Mouse (Mus musculus): Measurements from ENCODE around the gene Cdk10. TPM values are rescaled to one million over a fixed set of nuclear protein-coding genes. Genes with fewer than 3 reads are reported as not detected.
"Not testable (repeated sequence)": the region's sequence is repeated elsewhere in the genome, so short reads cannot be mapped to it uniquely, and the experiment has no call there.

Gene Cdk10
- polyA plus RNA-seq, 1 experiment from 2014 or later = 19.5 TPM

DNA sequence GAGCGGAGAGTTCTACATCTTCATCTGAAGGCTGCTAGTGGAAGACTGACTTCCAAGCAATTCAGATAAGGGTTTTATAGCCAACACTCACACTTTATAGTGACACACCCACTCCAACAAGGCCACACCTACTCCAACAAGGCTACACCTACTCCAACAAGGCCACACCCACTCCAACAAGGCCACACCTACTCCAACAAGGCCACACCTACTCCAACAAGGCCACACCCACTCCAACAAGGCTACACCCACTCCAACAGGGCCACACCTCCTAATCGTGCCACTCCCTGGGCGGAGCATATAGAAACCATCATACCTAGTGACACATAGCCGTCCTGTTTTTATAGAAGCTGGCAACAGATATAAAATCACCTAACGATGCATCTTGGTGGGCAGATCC, 27.6 kb upstream of the Cdk10 start:
- not testable (repeated sequence) for H3K4me3 ChIP-seq (ENCODE audit: low read length); H3K4me1 ChIP-seq (ENCODE audit: control insufficient read depth, insufficient read depth, low read length); H3K4me2 ChIP-seq (ENCODE audit: low read depth, low read length); H3K9me3 ChIP-seq (replicated peaks; ENCODE audit: control insufficient read depth, low read length); H3K27ac ChIP-seq (ENCODE audit: low read length); H3K36me3 ChIP-seq (ENCODE audit: control insufficient read depth, insufficient read depth); H3K27me3 ChIP-seq (ENCODE audit: control insufficient read depth, insufficient read depth, low read length); ATAC-seq (replicated peaks; ENCODE audit: extremely low read depth, insufficient read depth, low FRiP score); H3K9ac ChIP-seq (ENCODE audit: low read length)
- 71% methylated on average over 5 of the region's 5 CpGs for WGBS

DNA sequence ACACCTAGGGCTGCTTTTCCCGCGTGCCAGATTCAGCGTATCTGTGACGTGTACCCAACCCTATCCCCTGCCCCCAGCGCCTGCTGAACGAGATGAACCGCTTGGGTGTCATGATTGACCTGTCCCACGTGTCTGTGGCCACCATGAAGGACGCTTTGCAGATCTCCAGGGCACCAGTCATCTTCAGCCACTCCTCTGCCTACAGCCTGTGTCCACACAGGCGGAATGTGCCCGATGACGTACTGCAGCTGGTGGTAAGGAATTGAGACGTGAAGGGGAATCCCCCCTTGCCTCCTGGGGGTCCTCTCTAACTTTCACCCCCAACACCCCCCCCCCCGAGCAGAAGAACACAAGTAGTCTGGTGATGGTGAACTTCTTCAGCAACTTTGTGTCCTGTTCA, 24.8 kb upstream of the Cdk10 start:
- H3K9me3 ChIP-seq (replicated peaks; ENCODE audit: control insufficient read depth, low read length) = no peaks in the 10 kb centered on the region
- no peaks in the 10 kb centered on the region; the same call in 1 of the 2 replicates for H3K27me3 ChIP-seq (ENCODE audit: control insufficient read depth, insufficient read depth, low read length)
- H3K27ac ChIP-seq (ENCODE audit: low read length) = no peak overlapping the region
- no peak overlapping the region for H3K9ac ChIP-seq (ENCODE audit: low read length)
- no peak for ATAC-seq (replicated peaks; ENCODE audit: extremely low read depth, insufficient read depth, low FRiP score)
- H3K4me2 ChIP-seq (ENCODE audit: low read depth, low read length) = no peak overlapping the region
- WGBS = 46% methylated on average over 14 of the region's 14 CpGs
- H3K4me3 ChIP-seq (ENCODE audit: low read length) = no peak overlapping the region
- no peaks in the 10 kb centered on the region for H3K4me1 ChIP-seq (ENCODE audit: control insufficient read depth, insufficient read depth, low read length)
- H3K36me3 ChIP-seq (ENCODE audit: control insufficient read depth, insufficient read depth) = no peaks in the 10 kb centered on the region

DNA sequence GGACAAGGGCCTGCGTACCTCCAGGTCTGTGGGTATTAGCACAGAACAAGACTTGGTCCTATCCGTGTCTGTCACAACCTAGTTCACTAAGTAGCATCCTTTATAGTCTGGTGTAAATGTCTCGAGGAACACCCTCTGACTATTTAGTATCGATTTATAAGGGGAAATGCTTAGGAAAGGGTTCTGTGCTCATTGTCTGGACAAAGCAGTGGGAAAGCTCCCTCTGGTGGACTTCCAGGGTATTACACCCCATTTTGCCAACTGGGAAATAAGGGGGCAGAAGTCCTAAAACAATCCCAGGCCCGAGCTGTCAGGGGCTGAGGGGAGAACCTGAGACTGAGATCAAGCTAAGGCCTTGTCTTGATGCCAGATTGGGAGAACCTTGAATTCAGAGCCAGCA, 22.4 kb upstream of the Cdk10 start:
- Histone ChIP-seq H3K4me2 (ENCODE audit: low read depth, low read length) (no peak overlapping the region), H3K4me3 (ENCODE audit: low read length) (no peak overlapping the region), H3K27ac (ENCODE audit: low read length) (no peak overlapping the region), H3K36me3 (ENCODE audit: control insufficient read depth, insufficient read depth) (peaks cover 12% of the 10 kb centered on the region), H3K9me3 (replicated peaks; ENCODE audit: control insufficient read depth, low read length) (no peaks in the 10 kb centered on the region), H3K27me3 (ENCODE audit: control insufficient read depth, insufficient read depth, low read length) (no peaks in the 10 kb centered on the region; the same call in 1 of the 2 replicates), H3K4me1 (ENCODE audit: control insufficient read depth, insufficient read depth, low read length) (no peaks in the 10 kb centered on the region), H3K9ac (ENCODE audit: low read length) (no peak overlapping the region)
- no peak for ATAC-seq (replicated peaks; ENCODE audit: extremely low read depth, insufficient read depth, low FRiP score)
- 29% methylated on average over 5 of the region's 5 CpGs for WGBS

DNA sequence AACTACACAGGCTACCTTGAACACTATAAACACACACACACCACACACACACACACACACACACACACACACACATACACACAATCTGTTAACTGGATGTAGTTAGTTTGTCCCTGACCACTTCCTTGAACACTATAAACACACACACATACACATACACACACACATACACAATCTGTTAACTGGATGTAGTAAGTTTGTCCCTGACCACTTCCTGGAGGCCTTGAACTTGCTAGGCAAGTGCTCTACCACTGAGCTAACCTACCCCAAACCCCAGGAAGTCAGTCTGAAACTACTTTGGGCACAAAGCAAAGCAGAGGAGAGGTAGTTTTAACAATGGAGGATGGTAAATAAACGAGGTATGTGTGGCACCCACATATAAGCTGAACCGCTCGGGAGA, 21.1 kb upstream of the Cdk10 start:
- WGBS = 90% methylated on average over 3 of the region's 3 CpGs
- ATAC-seq (replicated peaks; ENCODE audit: extremely low read depth, insufficient read depth, low FRiP score) = no peak

DNA sequence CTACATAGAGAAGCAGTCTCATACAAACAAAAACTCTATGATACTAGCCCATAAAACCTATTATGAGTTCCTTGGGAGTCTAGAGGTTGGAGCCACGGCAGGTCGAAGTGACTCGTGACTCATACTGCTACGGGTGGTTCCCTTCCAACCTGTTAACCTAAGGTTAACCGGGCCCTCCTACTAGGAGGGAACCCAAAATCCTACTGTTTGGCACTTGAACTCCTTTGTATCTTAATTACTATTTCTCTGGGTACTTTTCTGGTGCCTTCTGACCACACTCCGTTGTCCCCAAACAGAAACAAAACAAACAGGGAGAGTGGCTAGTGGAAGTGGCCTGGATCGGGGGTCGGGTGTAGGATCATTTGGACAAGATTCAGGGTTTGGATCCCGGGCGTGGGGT, 12.8 kb upstream of the Cdk10 start:
- Histone ChIP-seq H3K27ac (ENCODE audit: low read length) (no peak overlapping the region; the same call in 1 of the 2 replicates), H3K4me2 (ENCODE audit: low read depth, low read length) (peak overlapping the region; percentile 79)
- no peak for ATAC-seq (replicated peaks; ENCODE audit: extremely low read depth, insufficient read depth, low FRiP score)

More for the DNA sequence above, 21.1 kb upstream of the Cdk10 start:
- Histone ChIP-seq H3K4me3 (ENCODE audit: low read length) (no peak overlapping the region), H3K9me3 (replicated peaks; ENCODE audit: control insufficient read depth, low read length) (no peaks in the 10 kb centered on the region), H3K27ac (ENCODE audit: low read length) (no peak overlapping the region), H3K4me2 (ENCODE audit: low read depth, low read length) (no peak overlapping the region), H3K36me3 (ENCODE audit: control insufficient read depth, insufficient read depth) (peaks cover 19% of the 10 kb centered on the region), H3K4me1 (ENCODE audit: control insufficient read depth, insufficient read depth, low read length) (no peaks in the 10 kb centered on the region), H3K9ac (ENCODE audit: low read length) (no peak overlapping the region), H3K27me3 (ENCODE audit: control insufficient read depth, insufficient read depth, low read length) (no peaks in the 10 kb centered on the region; the same call in 1 of the 2 replicates)

DNA sequence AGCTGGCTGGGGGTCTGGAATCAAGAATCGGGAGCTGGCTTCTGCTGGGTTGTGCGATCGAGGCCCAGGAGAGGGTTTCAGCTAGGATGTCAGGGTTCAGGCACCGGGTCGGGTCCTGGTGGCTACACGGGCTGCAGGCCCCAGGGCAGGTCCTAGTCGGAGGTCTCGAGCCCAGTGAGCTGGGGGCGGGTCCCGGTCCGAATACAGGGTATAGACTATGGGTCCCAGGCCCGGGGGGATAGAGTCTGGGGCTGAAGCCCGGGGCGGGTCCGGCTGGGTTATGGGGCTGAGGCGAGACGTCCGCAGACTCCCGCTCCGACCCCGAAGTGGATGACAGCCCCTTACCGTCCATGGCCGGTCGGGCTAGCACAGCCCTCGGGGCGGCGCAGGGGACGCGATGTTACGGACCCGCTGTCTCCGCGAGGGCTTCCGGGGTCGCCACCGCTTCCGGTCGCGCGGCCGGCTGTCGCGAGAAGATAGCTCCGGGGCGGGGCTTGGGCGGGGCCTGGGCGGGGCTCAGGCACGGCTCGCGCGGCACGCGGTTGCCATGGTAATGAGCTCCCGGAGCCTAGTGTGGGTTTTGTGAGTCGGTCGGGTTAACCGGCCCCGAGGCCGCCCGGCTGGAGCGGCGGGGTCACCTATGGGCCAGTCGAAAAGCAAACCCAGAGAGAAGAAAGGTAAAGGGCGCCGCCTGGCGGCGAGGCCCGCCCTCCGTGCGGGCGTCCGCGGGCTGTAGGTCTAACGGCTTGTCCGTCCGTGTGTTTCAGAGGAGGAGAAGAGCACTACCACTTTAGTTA, 12.1 kb upstream of the Cdk10 start, which contains the start of the genes Chmp1a and Spata33:
Gene Chmp1a (minus strand): TSS at position 443 of the 797 bp plus-strand sequence.
Gene Spata33 (plus strand): TSS at position 512 of the 797 bp plus-strand sequence.
- peak; percentile 92 for ATAC-seq (replicated peaks; ENCODE audit: extremely low read depth, insufficient read depth, low FRiP score)
- under 1% methylated on average over 76 of the region's 76 CpGs for WGBS
- no peaks in the 10 kb centered on the region for H3K9me3 ChIP-seq (replicated peaks; ENCODE audit: control insufficient read depth, low read length)

More for the DNA sequence above, 12.8 kb upstream of the Cdk10 start:
- Histone ChIP-seq H3K4me1 (ENCODE audit: control insufficient read depth, insufficient read depth, low read length) (peaks cover 23% of the 10 kb centered on the region), H3K9ac (ENCODE audit: low read length) (peak overlapping the region; percentile 97), H3K36me3 (ENCODE audit: control insufficient read depth, insufficient read depth) (peaks cover 21% of the 10 kb centered on the region), H3K27me3 (ENCODE audit: control insufficient read depth, insufficient read depth, low read length) (no peaks in the 10 kb centered on the region), H3K4me3 (ENCODE audit: low read length) (peak overlapping the region; percentile 95), H3K9me3 (replicated peaks; ENCODE audit: control insufficient read depth, low read length) (no peaks in the 10 kb centered on the region)
- WGBS = 33% methylated on average over 10 of the region's 10 CpGs

DNA sequence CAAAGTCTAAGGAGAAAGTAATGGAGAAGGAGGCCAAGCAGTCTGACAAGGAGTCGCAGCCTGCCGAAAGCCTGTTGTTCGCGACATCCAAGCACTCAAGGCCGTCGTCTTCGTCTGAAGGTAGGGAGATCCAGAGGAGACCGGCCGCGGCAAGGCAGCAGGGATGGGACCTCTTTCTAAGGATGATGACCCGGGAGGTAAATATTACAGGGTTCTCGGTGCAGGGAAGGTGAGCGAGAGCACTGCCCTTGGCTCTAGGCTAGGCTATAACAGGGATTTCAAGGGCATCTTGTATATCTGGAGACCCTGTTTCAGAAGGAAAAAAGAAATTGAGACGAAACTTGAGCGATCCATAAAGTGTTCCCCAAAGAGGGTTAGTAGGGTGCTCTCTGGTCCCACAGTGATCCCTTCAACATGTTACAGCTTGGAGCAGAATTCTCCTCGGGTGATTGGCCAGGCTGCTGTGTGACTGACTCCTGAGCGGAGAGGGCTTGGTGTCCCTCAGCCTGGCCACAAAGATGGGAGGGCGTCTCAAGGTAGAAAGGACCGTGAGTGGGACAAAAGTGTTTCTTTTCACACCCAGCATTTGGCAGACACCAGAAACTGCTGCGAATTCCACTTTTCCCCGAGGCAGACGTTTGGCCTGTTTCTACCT, 11.4 kb upstream of the Cdk10 start:
- Histone ChIP-seq H3K27me3 (ENCODE audit: control insufficient read depth, insufficient read depth, low read length) (no peaks in the 10 kb centered on the region), H3K9me3 (replicated peaks; ENCODE audit: control insufficient read depth, low read length) (no peaks in the 10 kb centered on the region), H3K4me3 (ENCODE audit: low read length) (peak overlapping the region; percentile 95), H3K4me2 (ENCODE audit: low read depth, low read length) (peak overlapping the region; percentile 79), H3K27ac (ENCODE audit: low read length) (peak overlapping the region; percentile 56; the same call in 1 of the 2 replicates), H3K9ac (ENCODE audit: low read length) (peak overlapping the region; percentile 97), H3K4me1 (ENCODE audit: control insufficient read depth, insufficient read depth, low read length) (peaks cover 23% of the 10 kb centered on the region), H3K36me3 (ENCODE audit: control insufficient read depth, insufficient read depth) (peaks cover 12% of the 10 kb centered on the region)
- 17% methylated on average over 22 of the region's 22 CpGs for WGBS
- ATAC-seq (replicated peaks; ENCODE audit: extremely low read depth, insufficient read depth, low FRiP score) = peak; percentile 2; the same call in 1 of the 2 replicates

More for the DNA sequence above, 12.1 kb upstream of the Cdk10 start, which contains the start of the genes Chmp1a and Spata33:
- H3K27me3 ChIP-seq (ENCODE audit: control insufficient read depth, insufficient read depth, low read length) = no peaks in the 10 kb centered on the region
- H3K27ac ChIP-seq (ENCODE audit: low read length) = peak within 1 kb of the TSS; percentile 56; the same call in 1 of the 2 replicates
- peaks cover 23% of the 10 kb centered on the region for H3K4me1 ChIP-seq (ENCODE audit: control insufficient read depth, insufficient read depth, low read length)
- H3K4me3 ChIP-seq (ENCODE audit: low read length) = peak within 1 kb of the TSS; percentile 95
- H3K9ac ChIP-seq (ENCODE audit: low read length) = peak within 1 kb of the TSS; percentile 97
- H3K4me2 ChIP-seq (ENCODE audit: low read depth, low read length) = peak within 1 kb of the TSS; percentile 79
- H3K36me3 ChIP-seq (ENCODE audit: control insufficient read depth, insufficient read depth) = peaks cover 16% of the 10 kb centered on the region

DNA sequence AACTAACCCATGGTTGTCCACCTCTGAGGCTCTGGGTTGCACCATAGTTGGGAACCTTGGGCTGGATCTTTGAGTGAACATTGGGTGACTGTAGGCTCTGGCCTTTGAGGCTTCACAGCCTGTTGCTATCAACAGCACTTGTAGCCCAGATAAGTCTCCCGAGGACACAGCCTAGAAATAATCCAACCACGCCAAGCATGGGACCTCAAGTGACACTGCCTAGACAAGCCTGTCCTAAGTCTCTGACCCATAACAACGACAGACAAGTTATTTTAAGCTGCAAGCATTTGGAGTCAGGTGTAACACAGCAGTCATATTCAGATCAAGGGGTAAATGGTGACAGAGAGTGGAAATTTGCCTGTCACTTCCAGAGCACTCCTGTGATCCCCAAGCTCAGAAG, 9.2 kb upstream of the Cdk10 start:
- Histone ChIP-seq H3K4me1 (ENCODE audit: control insufficient read depth, insufficient read depth, low read length) (peaks cover 23% of the 10 kb centered on the region), H3K9ac (ENCODE audit: low read length) (no peak overlapping the region), H3K4me2 (ENCODE audit: low read depth, low read length) (no peak overlapping the region), H3K9me3 (replicated peaks; ENCODE audit: control insufficient read depth, low read length) (no peaks in the 10 kb centered on the region), H3K36me3 (ENCODE audit: control insufficient read depth, insufficient read depth) (no peaks in the 10 kb centered on the region), H3K27ac (ENCODE audit: low read length) (0 out of 2 replicates have a peak overlapping the region, but pooled peaks have one; percentile 16), H3K27me3 (ENCODE audit: control insufficient read depth, insufficient read depth, low read length) (no peaks in the 10 kb centered on the region), H3K4me3 (ENCODE audit: low read length) (no peak overlapping the region)
- 48% methylated on average over 3 of the region's 3 CpGs for WGBS
- no peak; the same call in 1 of the 2 replicates for ATAC-seq (replicated peaks; ENCODE audit: extremely low read depth, insufficient read depth, low FRiP score)

DNA sequence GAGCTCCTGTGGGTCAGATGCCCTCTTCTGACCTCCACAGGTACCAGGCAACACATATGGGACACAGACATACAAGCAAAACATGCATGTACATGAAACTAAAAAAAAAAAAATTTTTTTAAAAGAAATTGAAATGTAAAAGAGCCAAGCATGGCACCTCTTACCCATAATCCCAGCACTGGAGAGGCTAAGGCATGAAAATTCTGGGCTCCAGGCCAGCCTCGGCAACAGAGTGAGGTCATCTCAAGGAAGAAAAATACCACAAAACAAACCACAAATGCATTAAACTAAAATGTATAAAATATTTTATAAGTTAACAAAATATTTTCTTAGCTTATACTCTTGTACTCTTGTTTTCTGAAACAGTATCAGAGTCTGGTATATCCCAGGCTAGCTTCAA, 3.7 kb upstream of the Cdk10 start:
- H3K4me2 ChIP-seq (ENCODE audit: low read depth, low read length) = no peak overlapping the region
- H3K9me3 ChIP-seq (replicated peaks; ENCODE audit: control insufficient read depth, low read length) = no peaks in the 10 kb centered on the region
- H3K36me3 ChIP-seq (ENCODE audit: control insufficient read depth, insufficient read depth) = no peaks in the 10 kb centered on the region
- 48% methylated on average over 1 of the region's 1 CpGs for WGBS
- no peak overlapping the region for H3K4me3 ChIP-seq (ENCODE audit: low read length)
- H3K27ac ChIP-seq (ENCODE audit: low read length) = no peak overlapping the region
- H3K9ac ChIP-seq (ENCODE audit: low read length) = no peak overlapping the region
- no peak for ATAC-seq (replicated peaks; ENCODE audit: extremely low read depth, insufficient read depth, low FRiP score)
- peaks cover 11% of the 10 kb centered on the region for H3K4me1 ChIP-seq (ENCODE audit: control insufficient read depth, insufficient read depth, low read length)
- no peaks in the 10 kb centered on the region for H3K27me3 ChIP-seq (ENCODE audit: control insufficient read depth, insufficient read depth, low read length)

Measured in heart, embryonic 16.5 days (tissue).